Mouse (Mus musculus) colon, adult 2 months (tissue): Measurements from ENCODE around the gene Pank4. TPM values are rescaled to one million over a fixed set of nuclear protein-coding genes. Genes with fewer than 3 reads are reported as not detected.

Experiments used
- polyA plus RNA-seq: library from polyadenylated mRNA; depleted of rRNA; stranded (reverse); fragments of >200 nt; gene quantifications from 2 replicates; pipeline ENCODE4 v1.2.3, GENCODE M21; 2012; rRNA removed

Gene Pank4
- 30.0 and 40.2 TPM in 2 replicates for polyA plus RNA-seq

DNA sequence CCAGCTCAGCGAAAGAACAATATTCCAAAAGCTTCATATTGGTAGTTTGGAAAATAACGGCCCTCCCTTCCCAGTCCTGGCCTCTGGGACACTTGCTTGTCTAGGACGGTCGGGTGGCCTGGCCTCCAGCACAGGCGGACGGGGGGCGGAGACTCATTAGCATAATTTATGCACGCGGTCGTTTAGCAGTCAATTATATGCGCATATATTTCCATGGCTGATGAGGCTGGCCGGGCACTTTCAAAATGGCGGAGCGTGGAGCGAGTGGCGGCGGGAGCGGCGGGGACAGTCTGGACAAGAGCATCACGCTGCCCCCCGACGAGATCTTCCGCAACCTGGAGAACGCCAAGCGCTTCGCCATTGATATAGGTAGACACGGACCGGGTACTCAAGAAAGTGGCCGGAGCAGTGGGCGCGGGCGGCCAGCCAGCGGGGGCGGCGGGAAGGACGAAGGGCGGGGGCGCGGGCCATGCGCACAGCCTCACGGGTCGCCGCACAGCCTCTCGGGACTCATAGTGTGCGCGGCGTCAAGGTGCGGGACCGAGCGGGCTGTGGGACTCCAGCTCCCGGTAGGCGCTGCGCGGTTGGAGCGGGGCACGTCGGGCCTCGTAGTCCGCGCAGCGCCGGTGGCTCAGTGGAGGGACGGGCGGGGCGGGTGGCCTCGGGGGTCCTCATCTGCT is at the start of gene Pank4:
Pank4 (plus strand) TSS at position 223 of the 680 bp plus-strand sequence.

DNA sequence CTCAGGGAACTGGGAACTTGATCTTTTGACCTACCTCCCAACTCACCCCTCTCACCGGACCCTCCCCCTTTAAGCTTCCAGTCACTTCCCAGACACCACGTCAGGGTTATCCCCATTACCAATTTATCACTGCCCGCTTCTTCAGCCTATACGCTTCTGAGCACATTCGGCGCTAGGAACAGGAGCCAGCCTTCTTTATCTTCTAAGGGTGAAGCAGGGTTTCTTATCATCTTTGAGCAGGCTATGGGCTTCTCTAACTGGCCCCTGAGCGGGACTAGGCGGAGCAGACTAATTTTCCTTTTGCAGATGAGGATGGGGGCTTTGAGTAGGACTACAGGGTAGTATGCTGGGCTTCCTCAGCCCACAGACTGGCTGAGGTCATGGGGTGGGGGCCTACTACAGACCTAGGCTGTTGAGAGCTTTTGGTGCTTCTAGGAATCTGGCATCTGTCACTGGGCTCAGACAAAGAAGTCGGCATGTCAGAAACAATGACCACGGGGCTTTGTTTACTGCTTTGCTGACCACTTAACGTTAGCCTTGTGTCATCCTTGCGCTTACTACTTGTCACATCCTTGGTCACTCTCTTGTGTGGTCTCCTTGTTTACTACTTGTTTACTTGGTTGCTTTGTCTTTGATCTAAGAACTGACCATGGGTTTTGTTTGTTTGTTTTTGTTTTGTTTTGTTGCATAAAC is 35.4 kb upstream of the Pank4 start, which contains the start of gene Tnfrsf14:
Tnfrsf14 (minus strand) TSS at position 169 of the 693 bp plus-strand sequence.

DNA sequence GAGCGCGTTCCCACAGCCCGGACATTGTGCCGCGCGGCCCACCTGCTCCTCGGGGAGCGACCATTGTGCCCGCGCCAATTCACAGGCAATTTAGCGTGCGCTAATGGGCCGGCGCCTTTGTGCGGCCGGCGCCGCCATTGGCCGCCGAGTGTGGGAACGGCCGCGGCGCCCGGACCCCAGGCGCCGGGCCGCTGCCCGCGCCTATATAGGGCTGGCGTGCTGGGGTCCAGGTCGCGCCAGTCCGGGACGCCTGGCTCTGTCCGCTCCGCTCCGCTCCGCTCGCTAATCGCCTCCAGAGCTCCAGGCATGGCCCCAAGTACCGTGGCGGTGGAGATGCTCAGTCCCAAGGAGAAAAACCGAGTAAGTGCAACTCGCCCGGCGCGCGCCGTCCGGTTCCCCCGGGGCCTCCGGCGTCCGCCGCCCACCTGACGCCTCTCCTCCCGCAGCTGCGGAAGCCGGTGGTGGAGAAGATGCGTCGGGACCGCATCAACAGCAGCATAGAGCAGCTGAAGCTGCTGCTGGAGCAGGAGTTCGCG is 3.2 kb upstream of the Pank4 start, which contains the start of gene Hes5:
Hes5 (plus strand) TSS at position 234 of the 536 bp plus-strand sequence.

Other genes starting within 250 kb of the Pank4 start
- 0.14 and 0.19 TPM in 2 replicates for gene Ttc34, start 126.7 kb upstream of the Pank4 start, polyA plus RNA-seq
- gene Mmel1, start 94.5 kb upstream of the Pank4 start, polyA plus RNA-seq, result 0.23 TPM in 1 of 2 replicates, not detected in the other
- gene Fam213b, start 65.0 kb upstream of the Pank4 start, polyA plus RNA-seq, result 13.5 and 17.0 TPM in 2 replicates
- 57.2 and 61.1 TPM in 2 replicates for gene Tnfrsf14, start 35.6 kb upstream of the Pank4 start, polyA plus RNA-seq
- gene Hes5, start 3.2 kb upstream of the Pank4 start, polyA plus RNA-seq, result 0.17 and 0.54 TPM in 2 replicates
- gene Plch2, start 92.7 kb downstream of the Pank4 start, polyA plus RNA-seq, result 107 and 113 TPM in 2 replicates
- gene Pex10, start 102.9 kb downstream of the Pank4 start, polyA plus RNA-seq, result 16.7 and 24.8 TPM in 2 replicates
- 91.5 and 122 TPM in 2 replicates for gene Rer1, start 122.3 kb downstream of the Pank4 start, polyA plus RNA-seq
- gene Morn1, start 122.5 kb downstream of the Pank4 start, polyA plus RNA-seq, result 5.7 and 6.6 TPM in 2 replicates